Mouse (Mus musculus) megakaryocyte, adult 5-6 weeks (primary cell): Measurements from ENCODE around the gene Dda1. TPM values are rescaled to one million over a fixed set of nuclear protein-coding genes. Genes with fewer than 3 reads are reported as not detected.

Experiments used
- ATAC-seq: 2 replicates; pipeline ENCODE4 v1.8.0; 2016; ENCODE audit warnings: mild to moderate bottlenecking, inconsistent platforms; ENCODE audit not compliant: poor library complexity, severe bottlenecking
- total RNA-seq, 2 experiments: library from RNA; stranded (forward) in 1 of 2; stranded (reverse) in 1 of 2; fragments of 153-499, 151-499 nt in 1 of 2; fragments of 221-1000, 200-1000 nt in 1 of 2; gene quantifications; 2 replicates each; pipeline versions ENCODE4 v1.2.3 to v1.2.4; 2015 to 2017

The Dda1 gene
- total RNA-seq, 2 experiments from 2014 or later = 14.2 to 39.1 TPM

- peak; percentile 100 for ATAC-seq
These were observed 26.0 kb downstream of the Dda1 start for GRCm38 (mm10) chr8:71495039-71495438.

GRCm38 (mm10) chr8:71495811-71496210 is 26.8 kb downstream of the Dda1 start:
- ATAC-seq = no peak

- ATAC-seq = no peak
These were observed 27.5 kb downstream of the Dda1 start for GRCm38 (mm10) chr8:71496481-71496880.

- ATAC-seq = no peak
These were observed 28.2 kb downstream of the Dda1 start for GRCm38 (mm10) chr8:71497077-71497645.

- no peak for ATAC-seq
These were observed 29.0 kb downstream of the Dda1 start for GRCm38 (mm10) chr8:71497881-71498501.

DNA sequence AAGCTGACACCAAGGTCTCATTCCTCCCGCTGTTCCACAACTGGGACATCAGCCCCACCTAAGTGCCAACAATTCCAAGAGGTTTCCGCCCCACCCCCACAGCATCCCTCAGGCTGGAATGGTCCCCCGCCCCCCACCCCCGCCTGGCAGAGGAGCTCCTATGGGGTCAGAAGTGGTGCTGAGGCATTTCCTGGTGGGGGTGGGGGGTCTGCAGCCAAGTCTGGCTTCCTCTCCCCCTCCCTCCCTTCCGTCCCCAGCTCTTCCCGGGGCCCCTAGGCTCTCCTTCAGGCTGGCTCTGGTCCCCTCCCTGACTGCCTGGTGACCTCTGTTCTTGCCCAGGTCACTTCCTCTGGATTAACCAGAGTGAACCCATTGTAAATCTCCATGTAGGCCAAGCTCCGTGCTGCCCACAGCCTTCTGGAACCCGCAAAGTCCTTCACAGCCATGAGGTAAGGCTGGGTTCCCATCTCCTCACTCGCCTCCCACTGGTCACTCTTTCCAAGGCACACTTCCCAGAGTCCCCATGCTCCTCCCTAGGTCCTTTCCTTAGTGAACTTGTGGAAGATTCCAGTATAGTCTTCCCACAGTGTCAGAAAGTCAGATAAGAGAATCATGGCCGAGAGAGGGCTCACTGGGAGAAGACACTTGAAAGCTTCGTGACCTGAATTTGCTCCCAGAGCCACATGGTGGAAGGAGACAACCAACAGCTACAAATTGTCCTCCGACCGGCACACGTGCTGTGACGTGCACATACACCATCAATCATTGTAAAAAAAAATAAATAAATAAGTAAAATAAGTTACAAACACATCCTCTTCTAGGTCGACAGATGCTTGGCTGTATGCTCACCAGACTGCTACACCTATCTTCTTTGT is 30.1 kb downstream of the Dda1 start:
- no peak for ATAC-seq

GRCm38 (mm10) chr8:71504349-71504748 is 35.4 kb downstream of the Dda1 start:
- ATAC-seq = no peak

DNA sequence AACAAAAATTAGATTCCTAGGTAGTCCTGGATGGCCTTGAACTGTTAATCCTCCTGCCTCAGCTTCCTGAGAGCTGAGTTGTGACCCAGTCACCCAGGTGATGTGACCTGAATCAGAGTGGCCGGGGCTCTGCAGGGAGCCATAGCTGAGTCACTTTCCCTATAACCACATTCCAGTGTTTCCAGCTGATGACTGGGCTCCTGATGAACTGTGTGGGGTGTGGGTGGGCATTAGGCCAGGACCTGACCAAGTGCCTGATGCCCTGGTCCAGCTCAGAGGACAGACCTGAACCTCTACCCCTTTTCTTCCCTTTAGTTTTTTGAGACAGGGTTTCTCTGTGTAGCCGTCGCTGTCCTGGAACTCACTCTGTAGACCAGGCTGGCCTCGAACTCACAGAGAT is 36.3 kb downstream of the Dda1 start:
- no peak for ATAC-seq

DNA sequence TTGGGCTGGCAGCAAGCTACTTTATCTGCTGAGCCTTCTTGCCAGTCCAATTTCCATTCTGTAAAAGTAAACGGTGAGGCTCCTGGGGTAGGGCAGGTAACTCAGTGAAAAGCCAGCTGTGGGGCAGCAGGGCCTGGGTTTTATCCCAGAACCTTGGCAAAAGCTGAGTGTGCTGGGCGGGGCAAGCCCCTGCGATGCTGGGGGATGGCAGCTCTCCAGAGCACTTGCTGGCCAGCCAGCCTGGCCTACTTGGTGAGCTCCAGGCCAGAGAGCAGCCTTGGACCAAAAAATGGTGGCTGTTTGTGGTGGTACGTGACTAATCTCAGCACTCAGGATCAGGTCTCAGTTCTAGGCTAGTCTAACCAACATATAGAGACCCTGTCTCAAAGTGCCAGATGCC is 37.0 kb downstream of the Dda1 start:
- ATAC-seq = no peak

- ATAC-seq = no peak
These were observed 38.6 kb downstream of the Dda1 start for GRCm38 (mm10) chr8:71507589-71508104.

GRCm38 (mm10) chr8:71509316-71509715 is 40.3 kb downstream of the Dda1 start:
- ATAC-seq = no peak

- ATAC-seq = peak; percentile 54
These were observed 42.6 kb downstream of the Dda1 start, which contains the start of gene Plvap for GRCm38 (mm10) chr8:71511644-71512043. TSS of gene Plvap (minus strand) at chr8:71511752.

DNA sequence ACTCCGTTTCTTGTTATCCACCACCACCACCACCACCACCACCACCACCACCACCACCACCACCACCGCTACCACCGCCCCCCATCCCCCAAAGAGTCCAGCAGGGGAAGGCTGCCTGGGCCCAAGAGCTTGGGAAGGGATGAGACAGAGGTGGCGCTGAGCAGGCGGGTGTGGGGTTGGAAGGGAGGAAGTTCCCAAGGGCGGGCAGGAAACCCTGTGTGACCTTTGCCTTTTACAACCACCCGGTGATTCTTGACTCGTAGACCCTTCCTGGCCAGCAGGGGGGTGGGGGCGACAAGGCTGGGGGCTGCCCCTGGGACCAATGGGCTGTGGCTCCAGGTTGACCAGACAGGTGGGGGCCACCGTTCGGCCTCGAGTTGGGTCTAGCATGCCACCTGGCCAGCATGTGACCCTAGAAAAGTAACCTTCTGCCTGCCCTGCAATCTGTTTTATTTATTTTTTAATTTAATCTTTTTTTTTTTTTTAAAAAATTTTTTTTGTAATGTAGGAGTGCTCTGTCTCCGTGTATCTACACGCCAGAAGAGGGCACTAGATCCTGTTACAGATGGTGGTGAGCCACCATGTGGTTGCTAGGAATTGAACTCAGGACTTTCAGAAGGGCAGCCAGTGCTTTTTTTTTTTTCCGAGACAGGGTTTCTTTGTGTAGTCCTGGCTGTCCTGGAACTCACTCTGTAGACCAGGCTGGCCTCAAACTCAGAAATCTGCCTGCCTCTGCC is 44.2 kb downstream of the Dda1 start:
- no peak for ATAC-seq

DNA sequence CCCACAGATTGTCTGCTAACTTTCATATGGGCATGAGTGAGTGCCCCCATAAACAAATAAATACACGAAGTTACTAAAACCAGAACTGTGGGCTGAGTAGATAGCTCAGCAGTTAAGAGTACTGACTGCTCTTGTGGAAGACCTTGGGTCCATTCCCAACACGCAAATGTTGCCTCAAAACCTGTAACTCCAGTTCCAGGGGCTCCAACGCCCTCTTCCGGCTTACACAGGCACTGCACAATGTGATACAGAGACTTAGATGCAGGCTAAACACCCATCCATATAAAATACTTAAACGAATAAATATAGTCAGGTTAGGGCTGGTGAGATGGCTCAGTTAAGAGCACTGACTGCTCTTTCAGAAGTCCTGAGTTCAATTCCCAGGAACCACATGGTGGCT is 46.0 kb downstream of the Dda1 start:
- no peak for ATAC-seq

DNA sequence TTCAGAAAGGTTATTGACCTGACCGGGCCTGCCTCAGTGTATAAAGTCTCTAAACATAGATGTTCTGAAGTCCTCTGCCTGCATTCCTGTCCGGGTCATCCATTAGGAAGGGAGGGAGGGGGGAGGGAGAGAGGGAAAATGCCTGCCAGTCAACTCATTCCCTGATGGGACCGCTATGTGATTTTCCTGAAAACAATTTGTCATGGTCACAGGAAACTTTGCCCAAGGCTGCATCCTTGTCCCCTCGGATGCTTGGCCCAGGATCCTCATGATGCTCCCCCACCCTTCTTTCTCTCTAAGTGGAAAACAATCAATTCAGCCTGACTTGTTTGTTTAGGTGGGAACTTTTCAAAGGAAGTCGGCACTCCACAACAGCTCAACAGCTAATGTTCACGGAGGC is 47.8 kb downstream of the Dda1 start:
- ATAC-seq = no peak

- ATAC-seq = peak; percentile 65
These were observed 50.2 kb downstream of the Dda1 start for GRCm38 (mm10) chr8:71519037-71519825.

- peak; percentile 97 for ATAC-seq
These were observed 52.6 kb downstream of the Dda1 start for GRCm38 (mm10) chr8:71521634-71522033.

DNA sequence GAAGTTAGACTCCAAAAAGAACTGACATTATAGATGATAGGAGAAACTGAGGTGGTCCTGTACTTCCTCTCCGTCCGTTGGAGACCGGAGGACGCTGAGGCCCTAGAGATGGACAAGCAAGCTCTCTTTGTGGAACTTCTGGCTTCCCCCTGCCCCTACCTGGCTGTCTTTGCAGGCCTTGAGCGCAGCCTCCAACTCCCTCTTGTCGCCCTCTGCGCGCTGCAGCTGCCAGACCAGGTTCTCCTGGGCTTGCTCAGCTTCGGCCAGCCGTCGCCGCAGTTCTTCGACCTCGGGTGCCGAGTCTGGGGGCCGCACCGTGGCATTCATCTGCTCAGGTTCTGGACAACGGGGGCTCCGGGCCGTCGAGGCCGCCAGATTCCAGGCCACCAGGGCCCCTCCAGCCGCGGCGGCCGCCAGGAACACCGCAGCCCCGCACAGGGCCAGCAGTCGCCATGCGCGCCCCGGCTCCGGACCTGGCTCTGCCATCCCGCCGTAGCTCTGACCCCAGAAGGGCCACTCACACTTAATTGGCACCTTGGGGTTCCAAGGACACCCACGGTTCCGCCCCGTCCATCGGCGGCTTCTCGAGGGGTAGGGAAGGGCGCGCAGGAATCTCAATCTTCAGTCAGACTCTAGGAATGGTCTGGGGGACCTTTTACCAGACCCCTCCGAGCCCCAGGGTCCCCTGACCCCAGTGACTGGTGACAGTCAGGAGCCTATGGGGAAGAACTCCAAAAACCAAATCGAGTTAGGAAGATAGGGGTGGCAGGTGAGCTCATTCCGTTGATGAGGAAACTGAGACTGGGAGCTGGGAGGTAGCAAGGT is 56.4 kb downstream of the Dda1 start, which contains the start of gene Ccdc194:
Gene Ccdc194 (minus strand): TSS at position 486 of the 825 bp plus-strand sequence.
- ATAC-seq = no peak
